Mouse (Mus musculus) MEL (cell line): ENCODE measurements around the gene Arhgef38.

Experiments used
- CTCF ChIP-seq, 3 experiments: IDR thresholded peaks in 2 of 3; conservative IDR thresholded peaks in 1 of 3; 2 replicates each; pipeline ENCODE4 v1.5.1; 2011 to 2012; ENCODE audit warnings: low read length in 3 of 3, low read depth in 2 of 3, mild to moderate bottlenecking in 2 of 3, improper control_type of control experiment in 1 of 3, inconsistent platforms in 1 of 3, mixed read lengths in 1 of 3, moderate library complexity in 1 of 3; ENCODE audit not compliant: control insufficient read depth in 1 of 3, insufficient read depth in 1 of 3, poor library complexity in 1 of 3, severe bottlenecking in 1 of 3
- E2F4 ChIP-seq: IDR thresholded peaks from 2 replicates; pipeline ENCODE4 v1.6.1; 2011; ENCODE audit warnings: low read depth, low read length, improper control_type of control experiment, borderline replicate concordance
- EP300 ChIP-seq, 2 experiments: IDR thresholded peaks; 2 replicates each; pipeline ENCODE4 v1.6.1; 2011; ENCODE audit warnings: improper control_type of control experiment in 2 of 2, low read length in 2 of 2, low read depth in 1 of 2, mild to moderate bottlenecking in 1 of 2
- HCFC1 ChIP-seq: IDR thresholded peaks from 2 replicates; pipeline ENCODE4 v1.6.1; 2012; ENCODE audit warnings: low read depth, mild to moderate bottlenecking, inconsistent platforms, low read length, improper control_type of control experiment, moderate library complexity
- MXI1 ChIP-seq: IDR thresholded peaks from 2 replicates; pipeline ENCODE4 v1.6.1; 2011; ENCODE audit warnings: mild to moderate bottlenecking, low read depth, low read length, improper control_type of control experiment
- POLR2A ChIP-seq, 2 experiments: IDR thresholded peaks; 2 replicates each; pipeline ENCODE4 v1.6.1; 2011 to 2012; ENCODE audit warnings: low read length in 2 of 2, mild to moderate bottlenecking in 2 of 2, control low read depth in 1 of 2, improper control_type of control experiment in 1 of 2, low read depth in 1 of 2, moderate library complexity in 1 of 2; ENCODE audit not compliant: control insufficient read depth in 1 of 2, insufficient read depth in 1 of 2, poor library complexity in 1 of 2

DNA sequence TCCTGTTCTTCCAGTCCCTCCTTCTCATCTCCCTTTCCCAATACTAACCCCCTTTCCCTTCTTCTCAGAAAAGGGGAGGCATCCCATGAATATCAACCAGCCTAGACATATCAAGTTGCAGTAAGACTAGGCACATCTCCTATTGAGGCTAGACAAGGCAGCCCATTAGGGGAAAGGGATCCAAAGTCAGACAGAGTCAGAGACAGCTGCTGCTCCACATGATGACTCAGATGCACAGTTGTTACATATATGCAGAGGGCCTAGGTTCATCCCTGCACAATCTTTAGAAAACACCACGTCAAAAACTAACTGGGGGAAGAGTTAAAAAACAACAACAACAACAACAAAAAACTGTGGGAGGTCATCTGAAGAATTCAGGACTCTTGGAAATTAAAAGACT is 81.9 kb downstream of the Arhgef38 start:
- TF ChIP-seq CTCF (IDR thresholded peaks at IDR 0.05 in 2 of 3, conservative IDR thresholded peaks at IDR 0.05 in 1 of 3; ENCODE audit: control insufficient read depth in 1 of 3, insufficient read depth in 1 of 3, low read depth in 2 of 3, low read length in 3 of 3, poor library complexity in 1 of 3, severe bottlenecking in 1 of 3) (no peak), E2F4 (no peak), POLR2A (IDR thresholded peaks at IDR 0.05; ENCODE audit: control insufficient read depth in 1 of 2, insufficient read depth in 1 of 2, low read depth in 1 of 2, low read length in 2 of 2, poor library complexity in 1 of 2) (no peak), EP300 (IDR thresholded peaks at IDR 0.05; ENCODE audit: low read depth in 1 of 2, low read length in 2 of 2) (no peak), HCFC1 (no peak), MXI1 (no peak)
